Mouse (Mus musculus): ENCODE measurements around the gene 1700019A02Rik.

Gene 1700019A02Rik

GRCm38 (mm10) chr1:53187536-53187935 lies at the start of gene 1700019A02Rik:
Gene 1700019A02Rik (minus strand): TSS chr1:53187636.
- DNase-seq: no peak

GRCm38 (mm10) chr1:53226063-53226462 lies 38.6 kb upstream of the 1700019A02Rik start:
- peak; percentile 21 for DNase-seq

GRCm38 (mm10) chr1:53225616-53226015 lies 38.2 kb upstream of the 1700019A02Rik start:
- DNase-seq: peak; percentile 72

GRCm38 (mm10) chr1:53224775-53225174 lies 37.3 kb upstream of the 1700019A02Rik start:
- no peak for DNase-seq

- DNase-seq: no peak
Measured at GRCm38 (mm10) chr1:53210136-53210535, 22.7 kb upstream of the 1700019A02Rik start.

GRCm38 (mm10) chr1:53203902-53204301 lies 16.5 kb upstream of the 1700019A02Rik start:
- no peak for DNase-seq

- no peak for DNase-seq
Measured at GRCm38 (mm10) chr1:53201630-53202199, 14.3 kb upstream of the 1700019A02Rik start.

- DNase-seq: no peak
Measured at GRCm38 (mm10) chr1:53194536-53194935, 7.1 kb upstream of the 1700019A02Rik start.

GRCm38 (mm10) chr1:53191234-53191633 lies 3.8 kb upstream of the 1700019A02Rik start:
- DNase-seq: no peak

GRCm38 (mm10) chr1:53189620-53190019 lies 2.2 kb upstream of the 1700019A02Rik start:
- DNase-seq: no peak

- no peak for DNase-seq
Measured at GRCm38 (mm10) chr1:53186301-53186700, 1.1 kb downstream of the 1700019A02Rik start.

- no peak for DNase-seq
Measured at GRCm38 (mm10) chr1:53157715-53158114, 29.7 kb downstream of the 1700019A02Rik start.

GRCm38 (mm10) chr1:53123066-53123465 lies 64.4 kb downstream of the 1700019A02Rik start:
- DNase-seq: no peak

- no peak for DNase-seq
Measured at GRCm38 (mm10) chr1:53110561-53110960, 76.9 kb downstream of the 1700019A02Rik start.
